Mouse (Mus musculus) small intestine, adult 2 months (tissue): Measurements from ENCODE around the gene Tctn1. TPM values are rescaled to one million over a fixed set of nuclear protein-coding genes. Genes with fewer than 3 reads are reported as not detected.

Experiments
- H3K27ac ChIP-seq: fragments of 200-500 bp; 2 replicates; pipeline ENCODE4 v1.5.1; 2012; ENCODE audit warnings: low read depth, low read length, control low read depth, inconsistent platforms; ENCODE audit not compliant: insufficient read depth
- H3K27me3 ChIP-seq: fragments of 200-500 bp; 2 replicates; pipeline ENCODE4 v1.6.1; 2012; ENCODE audit warnings: mild to moderate bottlenecking, moderate library complexity, low read length, inconsistent platforms; ENCODE audit not compliant: control insufficient read depth, insufficient read depth
- H3K36me3 ChIP-seq: fragments of 200-500 bp; 2 replicates; pipeline ENCODE4 v1.6.1; 2012; ENCODE audit warnings: mild to moderate bottlenecking, low read length, control low read depth, inconsistent platforms; ENCODE audit not compliant: control insufficient read depth, insufficient read depth
- H3K4me1 ChIP-seq: fragments of 200-500 bp; 2 replicates; pipeline ENCODE4 v1.6.1; 2012; ENCODE audit warnings: low read length, inconsistent platforms, mixed read lengths; ENCODE audit not compliant: control insufficient read depth, insufficient read depth, insufficient read length
- H3K4me3 ChIP-seq: fragments of 200-500 bp; 2 replicates; pipeline ENCODE4 v1.5.1; 2012; ENCODE audit warnings: low read depth, mild to moderate bottlenecking, control low read depth, inconsistent platforms, low read length, moderate library complexity
- CTCF ChIP-seq: fragments of 200-500 bp; IDR thresholded peaks from 2 replicates; pipeline ENCODE4 v1.5.1; 2012; ENCODE audit warnings: low read depth, mild to moderate bottlenecking, control low read depth, inconsistent platforms, low read length, moderate library complexity, mixed read lengths; ENCODE audit not compliant: insufficient replicate concordance, insufficient read length; ENCODE audit errors: extremely low read depth
- POLR2A ChIP-seq: fragments of 200-500 bp; IDR thresholded peaks from 2 replicates; pipeline ENCODE4 v1.6.1; 2012; ENCODE audit warnings: low read depth, mild to moderate bottlenecking, control low read depth, inconsistent platforms, low read length, moderate library complexity
- WGBS: fragments of 180-500 bp; shearing (Covaris S2); methylation state at CpG from one replicate; pipeline ENCODE4 v1.1.7; 2018; 5-methylcytosine and 5-hydroxymethylcytosine counted together
- polyA plus RNA-seq: library from polyadenylated mRNA; depleted of rRNA; stranded (reverse); fragments of >200 nt; gene quantifications from 2 replicates; pipeline ENCODE4 v1.2.3, GENCODE M21; 2012

The Tctn1 gene
- polyA plus RNA-seq, 1 experiment, result 12.5 TPM

DNA sequence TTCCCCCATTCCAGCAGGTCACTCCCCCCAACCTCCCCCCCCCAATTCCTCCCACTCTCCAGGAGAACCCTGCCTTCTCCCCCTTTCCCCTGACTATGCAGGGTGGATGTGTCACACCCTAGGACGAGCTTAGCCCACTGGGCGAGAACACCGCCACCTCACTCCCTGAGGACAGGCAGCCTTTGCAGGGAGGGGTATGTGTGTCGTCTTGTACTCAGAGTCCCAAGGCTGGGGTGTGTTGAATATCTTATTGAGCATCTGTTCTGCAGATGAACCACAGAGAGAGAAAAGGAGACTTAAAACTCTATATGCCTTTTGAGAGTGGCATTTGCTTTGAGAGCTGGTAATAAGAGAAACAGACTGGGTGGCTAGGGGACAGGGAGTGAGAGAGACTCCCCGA lies 27.1 kb downstream of the Tctn1 start:
- H3K36me3 ChIP-seq, result peaks cover 10% of the 10 kb centered on the region; the same call in 1 of the 2 replicates
- H3K27ac ChIP-seq, result no peak overlapping the region
- H3K27me3 ChIP-seq, result no peaks in the 10 kb centered on the region
- peaks cover 7% of the 10 kb centered on the region; the same call in 1 of the 2 replicates for H3K4me1 ChIP-seq
- no peak overlapping the region for H3K4me3 ChIP-seq
- WGBS, result 73% methylated on average over 5 of the region's 5 CpGs
- TF ChIP-seq CTCF (no peak), POLR2A (no peak)

DNA sequence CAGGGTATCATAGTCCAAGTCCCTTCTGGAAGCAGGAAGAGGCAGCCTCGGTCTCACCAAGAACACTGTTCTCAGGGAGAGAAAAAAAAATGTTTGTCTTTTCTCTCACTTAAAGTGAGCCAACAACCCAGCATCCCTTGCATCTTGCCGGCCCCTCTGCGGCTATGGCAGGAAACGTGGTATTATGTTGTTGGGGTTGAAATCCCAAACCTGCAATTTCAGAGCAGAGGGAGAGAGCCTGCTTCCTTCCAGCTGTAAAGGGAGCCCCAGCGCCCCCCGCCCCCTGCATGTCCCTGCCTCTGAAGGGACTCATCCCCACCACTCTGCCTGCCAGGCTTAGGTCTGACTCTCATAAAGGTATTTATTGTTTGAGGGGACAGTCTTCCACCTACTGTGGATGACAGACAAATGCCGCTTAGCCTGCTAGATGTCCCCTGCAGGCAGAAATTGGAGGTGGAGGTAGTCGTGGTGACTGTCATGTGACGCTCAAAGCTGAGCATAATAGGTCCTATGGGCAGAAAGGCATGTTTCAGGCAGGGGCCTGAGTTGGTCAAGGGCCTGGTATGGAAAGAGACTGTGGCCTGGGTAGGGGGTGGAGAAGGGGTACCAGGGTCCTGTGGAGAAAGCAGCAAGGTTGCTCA lies 28.9 kb downstream of the Tctn1 start:
- H3K27ac ChIP-seq, result peak overlapping the region; percentile 71
- no peaks in the 10 kb centered on the region for H3K36me3 ChIP-seq
- peaks cover 8% of the 10 kb centered on the region for H3K4me1 ChIP-seq
- H3K4me3 ChIP-seq, result no peak overlapping the region
- no peaks in the 10 kb centered on the region for H3K27me3 ChIP-seq
- 47% methylated on average over 9 of the region's 9 CpGs for WGBS
- TF ChIP-seq CTCF, result no peak
- TF ChIP-seq POLR2A, result no peak

DNA sequence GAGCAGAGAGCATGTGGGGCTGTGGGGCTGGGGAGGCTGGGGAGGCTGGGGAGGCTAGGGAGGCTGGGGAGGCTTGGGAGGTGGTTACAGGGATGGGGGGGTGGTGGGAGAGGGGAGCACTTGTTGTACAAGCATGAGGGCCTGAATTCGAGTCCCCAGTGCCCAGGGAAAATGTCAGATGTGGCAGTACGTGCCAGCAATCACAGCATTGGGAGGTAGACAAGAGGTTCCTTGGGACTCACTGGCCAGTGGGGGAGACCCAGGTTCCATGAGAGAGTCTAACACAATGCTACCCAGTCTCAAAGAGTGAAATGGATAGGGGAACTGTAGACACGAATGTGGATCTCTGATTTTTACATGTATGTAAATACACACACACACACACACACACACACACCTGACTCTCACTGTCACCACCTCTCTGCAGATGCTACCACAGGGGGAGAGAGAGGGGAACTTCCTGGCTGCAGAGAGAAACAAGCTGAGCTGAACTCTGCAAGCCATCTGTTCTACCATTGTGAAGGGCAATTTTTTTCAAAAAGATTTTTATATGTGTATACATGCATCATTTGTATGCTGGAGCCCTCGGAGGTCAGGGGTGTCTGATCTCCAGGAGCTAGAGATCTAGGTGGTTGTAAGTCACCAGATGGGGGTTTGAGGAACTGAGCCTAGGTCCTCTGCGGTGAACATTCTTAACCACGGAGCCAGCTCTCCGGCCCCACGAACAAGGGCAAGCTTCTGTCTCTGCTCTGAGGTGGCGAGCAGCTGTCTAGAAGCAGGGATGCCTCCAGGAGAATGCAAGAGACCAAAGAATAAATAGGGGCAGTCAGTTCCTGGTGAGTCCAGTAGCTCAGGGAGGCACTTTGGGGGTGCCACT lies 29.7 kb downstream of the Tctn1 start:
- Histone ChIP-seq H3K27ac (peak overlapping the region; percentile 71), H3K36me3 (no peaks in the 10 kb centered on the region), H3K4me3 (no peak overlapping the region), H3K27me3 (no peaks in the 10 kb centered on the region), H3K4me1 (peaks cover 8% of the 10 kb centered on the region)
- no peak for TF ChIP-seq CTCF
- TF ChIP-seq POLR2A, result no peak
- WGBS, result 65% methylated on average over 9 of the region's 9 CpGs

DNA sequence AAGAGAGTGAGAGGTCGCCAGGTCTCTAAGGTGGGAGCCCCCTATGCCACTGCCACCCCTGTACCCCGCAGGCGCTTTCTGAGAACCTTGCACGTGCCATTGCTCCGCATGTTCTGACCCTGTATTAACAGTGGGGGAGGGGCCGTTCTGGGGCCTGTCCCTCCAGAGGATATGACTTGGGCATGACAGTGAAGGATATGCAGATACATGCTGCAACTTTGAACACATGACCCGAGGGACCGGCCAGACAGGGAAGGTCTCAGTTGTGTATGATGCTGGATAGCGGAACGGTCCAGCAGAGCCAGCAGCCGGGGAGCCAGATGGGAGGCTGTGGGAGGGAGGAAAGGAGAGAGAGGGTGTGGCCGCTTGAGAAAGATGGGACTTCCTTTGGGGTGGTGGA lies 30.6 kb downstream of the Tctn1 start:
- H3K36me3 ChIP-seq, result no peaks in the 10 kb centered on the region
- peak overlapping the region; percentile 9 for H3K4me3 ChIP-seq
- peaks cover 8% of the 10 kb centered on the region for H3K4me1 ChIP-seq
- TF ChIP-seq CTCF (no peak), POLR2A (no peak)
- peak overlapping the region; percentile 34 for H3K27ac ChIP-seq
- no peaks in the 10 kb centered on the region for H3K27me3 ChIP-seq
- 71% methylated on average over 12 of the region's 12 CpGs for WGBS

DNA sequence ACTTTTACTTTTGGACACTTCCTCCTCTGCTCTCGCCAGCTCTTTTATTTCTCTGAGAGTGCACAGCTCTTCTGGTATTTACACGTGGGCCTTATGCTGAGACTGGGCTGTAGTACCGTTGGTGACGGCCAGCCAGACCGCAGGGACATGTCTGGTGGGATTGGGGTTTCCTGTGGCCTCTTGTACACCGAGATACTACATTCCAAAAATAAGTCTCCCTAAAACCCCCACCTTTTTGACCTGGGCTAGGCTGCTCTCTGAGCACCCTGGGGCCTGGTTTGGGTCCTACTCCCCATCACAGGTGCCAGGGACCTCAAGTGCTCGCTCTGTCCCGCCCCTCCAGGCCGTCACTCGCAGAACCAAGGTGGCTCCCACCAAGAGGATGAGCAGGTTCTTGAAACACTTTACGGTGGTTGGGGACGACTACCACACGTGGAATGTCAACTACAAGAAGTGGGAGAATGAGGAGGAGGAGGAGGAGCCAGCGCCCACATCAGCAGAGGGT lies 31.1 kb downstream of the Tctn1 start:
- TF ChIP-seq POLR2A, result no peak
- no peak for TF ChIP-seq CTCF
- Histone ChIP-seq H3K4me3 (peak overlapping the region; percentile 9), H3K36me3 (no peaks in the 10 kb centered on the region), H3K27ac (peak overlapping the region; percentile 34), H3K27me3 (no peaks in the 10 kb centered on the region), H3K4me1 (peaks cover 8% of the 10 kb centered on the region)
- 70% methylated on average over 14 of the region's 14 CpGs for WGBS

DNA sequence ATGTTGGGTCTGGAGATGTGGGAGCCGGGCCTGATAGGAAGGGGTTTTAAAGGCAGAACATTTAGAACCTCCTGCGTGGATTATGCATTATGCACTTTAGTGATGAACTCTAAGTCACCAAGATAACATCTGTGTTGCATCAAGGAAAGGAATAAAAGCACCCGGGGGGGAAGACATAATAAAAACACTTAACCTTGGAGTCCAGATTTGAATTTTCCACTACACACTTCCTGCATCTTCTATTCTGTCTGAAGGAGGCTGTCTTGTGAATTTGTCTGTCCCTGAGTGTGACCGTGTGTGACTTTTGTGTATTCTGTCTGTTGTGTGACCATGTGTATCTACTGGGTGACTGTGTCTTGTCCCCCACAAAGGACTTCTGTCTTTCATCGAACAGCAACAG lies 32.3 kb downstream of the Tctn1 start:
- peak overlapping the region; percentile 34 for H3K27ac ChIP-seq
- TF ChIP-seq POLR2A (no peak), CTCF (no peak)
- peaks cover 8% of the 10 kb centered on the region for H3K4me1 ChIP-seq
- 46% methylated on average over 5 of the region's 5 CpGs for WGBS
- no peaks in the 10 kb centered on the region for H3K27me3 ChIP-seq
- H3K36me3 ChIP-seq, result no peaks in the 10 kb centered on the region
- no peak overlapping the region for H3K4me3 ChIP-seq

DNA sequence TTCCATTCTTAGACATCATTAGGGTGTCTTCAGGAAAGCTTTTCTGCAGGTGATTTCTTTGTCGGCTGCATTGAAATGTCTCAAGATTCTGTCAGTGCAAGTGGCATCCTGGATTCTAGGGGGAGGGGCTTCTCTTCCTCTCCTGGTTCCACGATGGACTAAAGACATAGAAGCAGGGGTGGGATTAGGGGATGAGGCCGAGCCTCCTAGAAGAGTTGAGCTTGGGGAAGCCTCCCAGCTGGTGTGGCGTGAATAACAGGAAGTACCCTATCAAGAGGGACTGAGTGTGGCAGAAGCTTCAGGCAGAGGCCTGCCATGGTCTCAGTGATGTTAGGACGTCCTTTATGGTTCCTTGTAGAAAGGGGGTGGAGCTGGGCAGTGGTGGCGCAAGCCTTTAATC lies 32.8 kb downstream of the Tctn1 start:
- Histone ChIP-seq H3K27me3 (no peaks in the 10 kb centered on the region), H3K4me3 (no peak overlapping the region), H3K36me3 (no peaks in the 10 kb centered on the region), H3K27ac (0 out of 2 replicates have a peak overlapping the region, but pooled peaks have one; percentile 34), H3K4me1 (peaks cover 8% of the 10 kb centered on the region)
- no peak for TF ChIP-seq POLR2A
- TF ChIP-seq CTCF, result no peak
- WGBS, result 67% methylated on average over 6 of the region's 6 CpGs
